Mouse (Mus musculus) thymus, adult 18-20 months (tissue): Measurements from ENCODE around the gene Mctp2.

Source experiments
- DNase-seq, 2 experiments: peaks; one replicate each; pipeline ENCODE4 v3.0.0; 2022; ENCODE audit warnings: mixed read lengths in 2 of 2

Gene Mctp2

GRCm38 (mm10) chr7:72306382-72306841, at the start of gene Mctp2:
Gene Mctp2 (minus strand): TSS chr7:72306608.
- DNase-seq, result peak; percentile 74 to 80

- no peak for DNase-seq
These were observed 39.5 kb upstream of the Mctp2 start for GRCm38 (mm10) chr7:72345901-72346300.

GRCm38 (mm10) chr7:72343751-72344150, 37.3 kb upstream of the Mctp2 start:
- no peak for DNase-seq

- DNase-seq, result no peak
These were observed 36.4 kb upstream of the Mctp2 start for GRCm38 (mm10) chr7:72342822-72343221.

GRCm38 (mm10) chr7:72325961-72326360, 19.6 kb upstream of the Mctp2 start:
- no peak for DNase-seq

- DNase-seq, result no peak
These were observed 14.5 kb upstream of the Mctp2 start for GRCm38 (mm10) chr7:72320906-72321305.

GRCm38 (mm10) chr7:72320441-72320840, 14.0 kb upstream of the Mctp2 start:
- DNase-seq, result no peak

GRCm38 (mm10) chr7:72314395-72315060, 8.1 kb upstream of the Mctp2 start:
- no peak for DNase-seq

GRCm38 (mm10) chr7:72313908-72314307, 7.5 kb upstream of the Mctp2 start:
- DNase-seq, result no peak

GRCm38 (mm10) chr7:72311582-72311981, 5.2 kb upstream of the Mctp2 start:
- DNase-seq, result no peak

- DNase-seq, result peak in 1 of 2 experiments; percentile 22
These were observed 1.7 kb upstream of the Mctp2 start for GRCm38 (mm10) chr7:72308078-72308477.

GRCm38 (mm10) chr7:72306847-72307246, 439 bp upstream of the Mctp2 start:
- no peak for DNase-seq

- DNase-seq, result no peak
These were observed 437 bp downstream of the Mctp2 start for GRCm38 (mm10) chr7:72305971-72306370.

- DNase-seq, result no peak
These were observed 4.7 kb downstream of the Mctp2 start for GRCm38 (mm10) chr7:72301667-72302066.

- DNase-seq, result no peak
These were observed 6.7 kb downstream of the Mctp2 start for GRCm38 (mm10) chr7:72299726-72300125.

- DNase-seq, result no peak
These were observed 9.4 kb downstream of the Mctp2 start for GRCm38 (mm10) chr7:72297013-72297412.

- DNase-seq, result no peak
These were observed 10.2 kb downstream of the Mctp2 start for GRCm38 (mm10) chr7:72296171-72296570.

GRCm38 (mm10) chr7:72294886-72295285, 11.5 kb downstream of the Mctp2 start:
- DNase-seq, result no peak

GRCm38 (mm10) chr7:72293784-72294538, 12.4 kb downstream of the Mctp2 start:
- DNase-seq, result no peak

- no peak for DNase-seq
These were observed 14.0 kb downstream of the Mctp2 start for GRCm38 (mm10) chr7:72292232-72292913.

GRCm38 (mm10) chr7:72280721-72281120, 25.7 kb downstream of the Mctp2 start:
- peak; percentile 41 to 49 for DNase-seq

- no peak for DNase-seq
These were observed 28.0 kb downstream of the Mctp2 start for GRCm38 (mm10) chr7:72278412-72278811.

GRCm38 (mm10) chr7:72275513-72275912, 30.9 kb downstream of the Mctp2 start:
- no peak for DNase-seq

GRCm38 (mm10) chr7:72271546-72271945, 34.9 kb downstream of the Mctp2 start:
- no peak for DNase-seq
